Mouse (Mus musculus) cerebellum, postnatal 36 days (tissue): ENCODE measurements around the gene Acad9.
"Not testable (repeated sequence)": the region's sequence is repeated elsewhere in the genome, so short reads cannot be mapped to it uniquely, and the experiment has no call there.

Experiments
- DNase-seq, 2 experiments: peaks; one replicate each; pipeline ENCODE4 v3.0.0; 2021 to 2022; ENCODE audit warnings: mixed read lengths in 2 of 2

Acad9 gene

GRCm38 (mm10) chr3:36095371-36095770, 29.6 kb downstream of the Acad9 start:
- no peak for DNase-seq

DNA sequence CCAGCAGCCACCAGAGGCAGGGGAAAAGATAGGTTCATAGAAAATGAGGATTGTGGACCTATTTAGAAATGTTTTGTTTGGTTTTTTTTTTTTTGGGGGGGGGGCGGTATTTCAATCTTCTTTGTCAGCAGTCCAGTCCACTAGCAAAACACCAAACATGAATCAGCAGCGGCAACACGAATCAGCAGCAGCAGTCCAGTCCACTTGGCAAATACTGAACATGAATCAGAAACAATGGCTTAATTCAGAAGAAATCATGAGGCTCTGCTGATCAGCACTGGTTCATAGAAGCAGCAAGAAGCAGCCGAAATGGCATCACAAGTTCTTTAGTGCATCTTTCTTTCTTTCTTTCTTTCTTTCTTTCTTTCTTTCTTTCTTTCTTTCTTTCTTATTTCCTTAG, 50.3 kb downstream of the Acad9 start:
- no peak for DNase-seq

DNA sequence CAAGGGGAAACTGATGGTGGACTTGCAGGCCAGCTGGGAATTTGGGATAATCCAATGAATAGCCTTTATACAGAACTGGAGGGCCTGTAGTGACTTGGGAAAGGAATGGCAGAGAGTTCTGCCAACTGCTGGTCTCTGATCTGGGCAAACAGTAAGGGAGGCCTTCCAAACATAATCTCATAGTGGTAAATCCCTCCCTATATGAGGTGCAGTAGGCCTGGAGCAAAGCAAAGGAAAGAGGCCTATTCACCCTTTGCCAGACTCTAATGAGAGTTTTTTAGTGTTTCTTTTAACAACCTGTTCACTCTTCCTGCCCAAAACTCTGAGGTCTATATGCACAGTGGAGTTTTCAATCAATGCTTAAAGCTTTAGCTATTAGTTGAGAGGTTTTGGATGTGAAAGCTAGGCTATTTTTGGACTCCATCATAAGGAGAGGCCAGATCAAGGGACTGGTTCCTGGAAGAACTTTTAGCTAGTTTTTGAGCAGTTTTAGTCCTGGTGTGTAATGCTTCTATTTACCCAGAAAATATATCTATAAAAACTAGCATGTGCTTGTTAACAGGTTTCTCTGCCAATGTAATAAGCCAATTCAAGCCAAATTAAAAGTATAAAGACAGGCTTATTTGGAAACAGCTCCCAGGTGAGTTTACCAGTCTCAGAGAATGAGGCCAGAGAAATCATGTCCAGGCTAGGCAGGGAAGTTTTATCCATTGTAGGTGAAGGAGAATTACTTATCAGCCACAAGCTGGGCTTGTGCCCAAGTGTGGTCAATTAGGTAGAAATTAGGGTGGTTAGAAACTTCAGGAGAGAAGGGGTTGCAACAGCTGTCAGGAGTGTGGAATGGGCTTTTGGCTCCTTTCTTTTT, 54.1 kb downstream of the Acad9 start:
- DNase-seq = no peak

GRCm38 (mm10) chr3:36126176-36126575, 60.4 kb downstream of the Acad9 start:
- not testable (repeated sequence) for DNase-seq

DNA sequence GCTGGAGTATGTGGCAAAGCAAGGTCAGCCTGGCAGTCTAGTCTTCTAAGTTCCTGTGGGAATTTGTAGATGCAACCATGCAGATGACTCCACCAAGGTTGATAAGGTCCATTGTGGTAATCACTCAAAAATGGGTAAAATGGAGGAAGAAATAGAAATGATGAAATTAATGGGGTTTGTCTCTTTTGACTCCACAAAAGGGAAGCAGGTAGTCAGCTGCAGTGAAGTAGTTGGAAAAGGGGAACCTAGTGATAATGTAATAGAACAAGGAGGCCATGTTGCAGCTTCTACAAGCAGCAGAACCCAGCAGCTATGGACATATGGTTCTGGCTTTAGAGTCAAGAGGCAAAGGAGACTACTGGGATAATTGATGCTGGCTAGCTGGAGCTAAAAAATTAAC, 70.4 kb downstream of the Acad9 start:
- no peak for DNase-seq

- no peak for DNase-seq
These were observed 71.8 kb downstream of the Acad9 start for GRCm38 (mm10) chr3:36137560-36137959.

- DNase-seq = no peak
These were observed 72.4 kb downstream of the Acad9 start for GRCm38 (mm10) chr3:36138171-36138660.

- no peak for DNase-seq
These were observed 73.2 kb downstream of the Acad9 start for GRCm38 (mm10) chr3:36138996-36139395.
